Mouse (Mus musculus): ENCODE results near the gene Lactb.

- TF ChIP-seq FLI1 (IDR thresholded peaks at IDR 0.05; ENCODE audit: low read length) (no peak), GATA1 (IDR thresholded peaks at IDR 0.05; ENCODE audit: borderline replicate concordance, low read length) (no peak)
Measured at GRCm38 (mm10) chr9:66948536-66948935, 26.7 kb downstream of the Lactb start.
